Mouse (Mus musculus): Measurements from ENCODE around the gene Neurl4. TPM values are rescaled to one million over a fixed set of nuclear protein-coding genes. Genes with fewer than 3 reads are reported as not detected.

Gene Neurl4
- polyA plus RNA-seq, 1 experiment from 2014 or later = 16.7 TPM

GRCm38 (mm10) chr11:69879711-69880110 is 21.2 kb upstream of the Neurl4 start:
- H3K4me3 ChIP-seq (ENCODE audit: low read depth, low read length) = no peak overlapping the region
- H3K9me3 ChIP-seq (replicated peaks; ENCODE audit: control insufficient read depth, low read length) = no peaks in the 10 kb centered on the region
- no peak overlapping the region for H3K27ac ChIP-seq (ENCODE audit: low read depth, low read length)
- H3K36me3 ChIP-seq (ENCODE audit: control insufficient read depth, insufficient read depth, low read length) = no peaks in the 10 kb centered on the region
- WGBS = 66% methylated on average over 15 of the region's 15 CpGs
- H3K27me3 ChIP-seq (replicated peaks; ENCODE audit: control insufficient read depth, insufficient read depth, low read length) = 0 out of 2 replicates have a peak, but pooled peaks cover 7% of the 10 kb centered on the region
- H3K9ac ChIP-seq (ENCODE audit: low read length) = peak overlapping the region; percentile 10; the same call in 1 of the 2 replicates
- no peak for DNase-seq (ENCODE audit: low spot score)
- peak overlapping the region; percentile 62 for H3K4me2 ChIP-seq (ENCODE audit: low read length)
- ATAC-seq = no peak
- H3K4me1 ChIP-seq (ENCODE audit: control insufficient read depth, insufficient read depth, low read length) = peaks cover 4% of the 10 kb centered on the region

- Histone ChIP-seq H3K27ac (ENCODE audit: low read depth, low read length) (peak overlapping the region; percentile 10; the same call in 1 of the 2 replicates), H3K36me3 (ENCODE audit: control insufficient read depth, insufficient read depth, low read length) (no peaks in the 10 kb centered on the region), H3K9ac (ENCODE audit: low read length) (peak overlapping the region; percentile 51), H3K4me1 (ENCODE audit: control insufficient read depth, insufficient read depth, low read length) (peaks cover 4% of the 10 kb centered on the region), H3K4me3 (ENCODE audit: low read depth, low read length) (peak overlapping the region; percentile 29), H3K4me2 (ENCODE audit: low read length) (peak overlapping the region; percentile 62), H3K9me3 (replicated peaks; ENCODE audit: control insufficient read depth, low read length) (no peaks in the 10 kb centered on the region), H3K27me3 (replicated peaks; ENCODE audit: control insufficient read depth, insufficient read depth, low read length) (0 out of 2 replicates have a peak, but pooled peaks cover 7% of the 10 kb centered on the region)
- under 1% methylated on average over 18 of the region's 18 CpGs for WGBS
- peak; percentile 71 for DNase-seq (ENCODE audit: low spot score)
- peak; percentile 45 for ATAC-seq
Measured at GRCm38 (mm10) chr11:69880506-69880852, 20.4 kb upstream of the Neurl4 start.

GRCm38 (mm10) chr11:69880853-69881603 is 19.8 kb upstream of the Neurl4 start, which contains the start of gene Kctd11:
Gene Kctd11 (minus strand): TSS chr11:69881406.
- Histone ChIP-seq H3K9me3 (replicated peaks; ENCODE audit: control insufficient read depth, low read length) (no peaks in the 10 kb centered on the region), H3K27ac (ENCODE audit: low read depth, low read length) (peak within 1 kb of the TSS; percentile 10; the same call in 1 of the 2 replicates), H3K4me3 (ENCODE audit: low read depth, low read length) (peak within 1 kb of the TSS; percentile 29), H3K4me2 (ENCODE audit: low read length) (peak within 1 kb of the TSS; percentile 62), H3K27me3 (replicated peaks; ENCODE audit: control insufficient read depth, insufficient read depth, low read length) (0 out of 2 replicates have a peak, but pooled peaks cover 7% of the 10 kb centered on the region), H3K36me3 (ENCODE audit: control insufficient read depth, insufficient read depth, low read length) (no peaks in the 10 kb centered on the region), H3K9ac (ENCODE audit: low read length) (peak within 1 kb of the TSS; percentile 51), H3K4me1 (ENCODE audit: control insufficient read depth, insufficient read depth, low read length) (peaks cover 4% of the 10 kb centered on the region)
- WGBS = under 1% methylated on average over 46 of the region's 46 CpGs
- DNase-seq (ENCODE audit: low spot score) = peak; percentile 59
- peak; percentile 83 for ATAC-seq

- no peak overlapping the region for H3K9ac ChIP-seq (ENCODE audit: low read length)
- H3K36me3 ChIP-seq (ENCODE audit: control insufficient read depth, insufficient read depth, low read length) = no peaks in the 10 kb centered on the region
- ATAC-seq (no peak), DNase-seq (ENCODE audit: low spot score) (no peak)
- peak overlapping the region; percentile 62 for H3K4me2 ChIP-seq (ENCODE audit: low read length)
- 59% methylated on average over 21 of the region's 21 CpGs for WGBS
- no peak overlapping the region for H3K27ac ChIP-seq (ENCODE audit: low read depth, low read length)
- no peaks in the 10 kb centered on the region for H3K9me3 ChIP-seq (replicated peaks; ENCODE audit: control insufficient read depth, low read length)
- peaks cover 4% of the 10 kb centered on the region for H3K4me1 ChIP-seq (ENCODE audit: control insufficient read depth, insufficient read depth, low read length)
- H3K27me3 ChIP-seq (replicated peaks; ENCODE audit: control insufficient read depth, insufficient read depth, low read length) = 0 out of 2 replicates have a peak, but pooled peaks cover 7% of the 10 kb centered on the region
- H3K4me3 ChIP-seq (ENCODE audit: low read depth, low read length) = peak overlapping the region; percentile 29; the same call in 1 of the 2 replicates
Measured at GRCm38 (mm10) chr11:69881787-69882670, 18.8 kb upstream of the Neurl4 start.

GRCm38 (mm10) chr11:69883066-69883465 is 17.8 kb upstream of the Neurl4 start:
- Histone ChIP-seq H3K4me3 (ENCODE audit: low read depth, low read length) (no peak overlapping the region), H3K4me1 (ENCODE audit: control insufficient read depth, insufficient read depth, low read length) (peaks cover 4% of the 10 kb centered on the region), H3K9me3 (replicated peaks; ENCODE audit: control insufficient read depth, low read length) (no peaks in the 10 kb centered on the region), H3K27ac (ENCODE audit: low read depth, low read length) (no peak overlapping the region), H3K27me3 (replicated peaks; ENCODE audit: control insufficient read depth, insufficient read depth, low read length) (0 out of 2 replicates have a peak, but pooled peaks cover 7% of the 10 kb centered on the region), H3K9ac (ENCODE audit: low read length) (no peak overlapping the region), H3K36me3 (ENCODE audit: control insufficient read depth, insufficient read depth, low read length) (no peaks in the 10 kb centered on the region), H3K4me2 (ENCODE audit: low read length) (no peak overlapping the region)
- no peak for DNase-seq (ENCODE audit: low spot score)
- WGBS = 65% methylated on average over 4 of the region's 4 CpGs
- no peak for ATAC-seq

- Histone ChIP-seq H3K4me3 (ENCODE audit: low read depth, low read length) (no peak overlapping the region), H3K4me1 (ENCODE audit: control insufficient read depth, insufficient read depth, low read length) (peaks cover 4% of the 10 kb centered on the region), H3K36me3 (ENCODE audit: control insufficient read depth, insufficient read depth, low read length) (no peaks in the 10 kb centered on the region), H3K27ac (ENCODE audit: low read depth, low read length) (no peak overlapping the region), H3K4me2 (ENCODE audit: low read length) (no peak overlapping the region), H3K27me3 (replicated peaks; ENCODE audit: control insufficient read depth, insufficient read depth, low read length) (0 out of 2 replicates have a peak, but pooled peaks cover 7% of the 10 kb centered on the region), H3K9me3 (replicated peaks; ENCODE audit: control insufficient read depth, low read length) (no peaks in the 10 kb centered on the region), H3K9ac (ENCODE audit: low read length) (no peak overlapping the region)
- WGBS = 85% methylated on average over 8 of the region's 8 CpGs
- DNase-seq (ENCODE audit: low spot score) (no peak), ATAC-seq (no peak)
Measured at GRCm38 (mm10) chr11:69883527-69884151, 17.2 kb upstream of the Neurl4 start.

- Histone ChIP-seq H3K4me2 (ENCODE audit: low read length) (no peak overlapping the region), H3K27ac (ENCODE audit: low read depth, low read length) (no peak overlapping the region), H3K9me3 (replicated peaks; ENCODE audit: control insufficient read depth, low read length) (no peaks in the 10 kb centered on the region), H3K9ac (ENCODE audit: low read length) (no peak overlapping the region), H3K36me3 (ENCODE audit: control insufficient read depth, insufficient read depth, low read length) (no peaks in the 10 kb centered on the region), H3K4me1 (ENCODE audit: control insufficient read depth, insufficient read depth, low read length) (peaks cover 4% of the 10 kb centered on the region), H3K27me3 (replicated peaks; ENCODE audit: control insufficient read depth, insufficient read depth, low read length) (0 out of 2 replicates have a peak, but pooled peaks cover 7% of the 10 kb centered on the region), H3K4me3 (ENCODE audit: low read depth, low read length) (no peak overlapping the region)
- WGBS = 87% methylated on average over 9 of the region's 9 CpGs
- ATAC-seq (no peak), DNase-seq (ENCODE audit: low spot score) (no peak)
Measured at GRCm38 (mm10) chr11:69884240-69884639, 16.6 kb upstream of the Neurl4 start.

GRCm38 (mm10) chr11:69884663-69885062 is 16.2 kb upstream of the Neurl4 start:
- no peak overlapping the region for H3K4me2 ChIP-seq (ENCODE audit: low read length)
- WGBS = 88% methylated on average over 8 of the region's 8 CpGs
- H3K27ac ChIP-seq (ENCODE audit: low read depth, low read length) = no peak overlapping the region
- peaks cover 4% of the 10 kb centered on the region for H3K4me1 ChIP-seq (ENCODE audit: control insufficient read depth, insufficient read depth, low read length)
- H3K36me3 ChIP-seq (ENCODE audit: control insufficient read depth, insufficient read depth, low read length) = no peaks in the 10 kb centered on the region
- DNase-seq (ENCODE audit: low spot score) = no peak
- no peak overlapping the region for H3K4me3 ChIP-seq (ENCODE audit: low read depth, low read length)
- H3K27me3 ChIP-seq (replicated peaks; ENCODE audit: control insufficient read depth, insufficient read depth, low read length) = 0 out of 2 replicates have a peak, but pooled peaks cover 7% of the 10 kb centered on the region
- no peaks in the 10 kb centered on the region for H3K9me3 ChIP-seq (replicated peaks; ENCODE audit: control insufficient read depth, low read length)
- ATAC-seq = no peak
- no peak overlapping the region for H3K9ac ChIP-seq (ENCODE audit: low read length)
